Mouse (Mus musculus): Measurements from ENCODE around the gene Prkn. TPM values are rescaled to one million over a fixed set of nuclear protein-coding genes. Genes with fewer than 3 reads are reported as not detected.

Gene Prkn
- polyA plus RNA-seq, 1 experiment from 2014 or later: 5.7 TPM

DNA sequence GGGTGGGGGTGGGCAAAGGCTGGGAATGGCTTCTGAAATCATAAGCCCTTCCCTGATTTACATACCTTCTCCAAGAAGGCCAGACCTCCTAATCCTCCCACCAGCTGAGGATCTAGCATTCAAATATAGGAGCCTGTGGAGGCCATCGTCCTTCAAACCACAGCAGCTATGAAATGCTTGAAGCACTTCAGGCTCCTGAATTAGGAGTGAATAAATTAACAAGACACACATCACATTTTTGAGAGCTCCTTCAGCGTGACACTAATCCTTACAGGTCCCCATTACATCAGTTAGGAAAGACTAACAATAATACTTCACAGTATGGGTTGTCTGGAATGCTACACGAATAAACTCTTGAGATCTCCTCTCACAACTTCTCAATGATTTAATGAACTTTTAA lies 896.3 kb downstream of the Prkn start:
- no peak for ATAC-seq
- H3K27me3 ChIP-seq (replicated peaks; ENCODE audit: control insufficient read depth, insufficient read depth, low read length): no peaks in the 10 kb centered on the region
- 66% methylated on average over 3 of the region's 3 CpGs for WGBS
- H3K9ac ChIP-seq (ENCODE audit: low read depth, low read length): no peak overlapping the region
- no peak overlapping the region for H3K27ac ChIP-seq (ENCODE audit: low read depth, low read length)
- H3K4me2 ChIP-seq (ENCODE audit: low read length): no peak overlapping the region
- no peaks in the 10 kb centered on the region for H3K36me3 ChIP-seq (ENCODE audit: control insufficient read depth, insufficient read depth, low read length)
- no peaks in the 10 kb centered on the region for H3K4me1 ChIP-seq (ENCODE audit: control insufficient read depth, insufficient read depth, low read depth, low read length)
- H3K9me3 ChIP-seq (ENCODE audit: control insufficient read depth, low read length): no peaks in the 10 kb centered on the region
- no peak overlapping the region for H3K4me3 ChIP-seq (ENCODE audit: low read length)

GRCm38 (mm10) chr17:11737905-11738304 lies 897.7 kb downstream of the Prkn start:
- Histone ChIP-seq H3K36me3 (ENCODE audit: control insufficient read depth, insufficient read depth, low read length) (no peaks in the 10 kb centered on the region), H3K27me3 (replicated peaks; ENCODE audit: control insufficient read depth, insufficient read depth, low read length) (no peaks in the 10 kb centered on the region), H3K27ac (ENCODE audit: low read depth, low read length) (no peak overlapping the region), H3K9me3 (ENCODE audit: control insufficient read depth, low read length) (no peaks in the 10 kb centered on the region), H3K9ac (ENCODE audit: low read depth, low read length) (no peak overlapping the region), H3K4me1 (ENCODE audit: control insufficient read depth, insufficient read depth, low read depth, low read length) (no peaks in the 10 kb centered on the region), H3K4me2 (ENCODE audit: low read length) (no peak overlapping the region), H3K4me3 (ENCODE audit: low read length) (no peak overlapping the region)
- 94% methylated on average over 10 of the region's 10 CpGs for WGBS
- ATAC-seq: no peak

GRCm38 (mm10) chr17:11740716-11741115 lies 900.5 kb downstream of the Prkn start:
- no peaks in the 10 kb centered on the region for H3K27me3 ChIP-seq (replicated peaks; ENCODE audit: control insufficient read depth, insufficient read depth, low read length)
- H3K9me3 ChIP-seq (ENCODE audit: control insufficient read depth, low read length): no peaks in the 10 kb centered on the region
- H3K4me1 ChIP-seq (ENCODE audit: control insufficient read depth, insufficient read depth, low read depth, low read length): no peaks in the 10 kb centered on the region
- H3K9ac ChIP-seq (ENCODE audit: low read depth, low read length): no peak overlapping the region
- H3K4me3 ChIP-seq (ENCODE audit: low read length): no peak overlapping the region
- H3K4me2 ChIP-seq (ENCODE audit: low read length): no peak overlapping the region
- H3K36me3 ChIP-seq (ENCODE audit: control insufficient read depth, insufficient read depth, low read length): no peaks in the 10 kb centered on the region
- H3K27ac ChIP-seq (ENCODE audit: low read depth, low read length): no peak overlapping the region
- ATAC-seq: no peak

DNA sequence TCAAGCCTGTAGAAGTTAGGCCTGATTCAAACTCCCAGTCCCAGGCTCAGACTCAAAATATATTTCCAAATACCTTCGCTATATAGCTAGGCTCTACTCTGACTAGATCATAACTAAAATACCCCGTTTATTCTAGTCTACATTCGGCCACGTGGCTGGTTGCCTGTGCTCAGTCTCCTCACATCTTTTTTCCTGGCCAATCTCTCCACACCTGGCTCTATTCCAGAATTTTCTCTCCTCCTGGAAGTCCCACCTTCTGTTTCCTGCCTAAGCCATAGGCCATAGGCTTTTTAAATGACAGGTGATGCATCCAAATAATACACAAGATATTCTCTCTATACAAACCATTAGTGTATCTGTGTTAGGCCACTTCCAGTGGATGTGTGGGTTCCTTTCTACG lies 901.0 kb downstream of the Prkn start:
- H3K4me3 ChIP-seq (ENCODE audit: low read length): no peak overlapping the region
- no peaks in the 10 kb centered on the region for H3K36me3 ChIP-seq (ENCODE audit: control insufficient read depth, insufficient read depth, low read length)
- H3K9me3 ChIP-seq (ENCODE audit: control insufficient read depth, low read length): no peaks in the 10 kb centered on the region
- no peak overlapping the region for H3K27ac ChIP-seq (ENCODE audit: low read depth, low read length)
- H3K9ac ChIP-seq (ENCODE audit: low read depth, low read length): no peak overlapping the region
- H3K4me1 ChIP-seq (ENCODE audit: control insufficient read depth, insufficient read depth, low read depth, low read length): no peaks in the 10 kb centered on the region
- 93% methylated on average over 5 of the region's 5 CpGs for WGBS
- H3K27me3 ChIP-seq (replicated peaks; ENCODE audit: control insufficient read depth, insufficient read depth, low read length): no peaks in the 10 kb centered on the region
- no peak overlapping the region for H3K4me2 ChIP-seq (ENCODE audit: low read length)
- ATAC-seq: no peak

- Histone ChIP-seq H3K9me3 (ENCODE audit: control insufficient read depth, low read length) (no peaks in the 10 kb centered on the region), H3K27ac (ENCODE audit: low read depth, low read length) (no peak overlapping the region), H3K36me3 (ENCODE audit: control insufficient read depth, insufficient read depth, low read length) (no peaks in the 10 kb centered on the region), H3K27me3 (replicated peaks; ENCODE audit: control insufficient read depth, insufficient read depth, low read length) (no peaks in the 10 kb centered on the region), H3K9ac (ENCODE audit: low read depth, low read length) (no peak overlapping the region), H3K4me2 (ENCODE audit: low read length) (no peak overlapping the region), H3K4me3 (ENCODE audit: low read length) (no peak overlapping the region), H3K4me1 (ENCODE audit: control insufficient read depth, insufficient read depth, low read depth, low read length) (no peaks in the 10 kb centered on the region)
- no peak for ATAC-seq
- WGBS: 90% methylated on average over 2 of the region's 2 CpGs
Measured at GRCm38 (mm10) chr17:11751251-11751650, 911.1 kb downstream of the Prkn start.

DNA sequence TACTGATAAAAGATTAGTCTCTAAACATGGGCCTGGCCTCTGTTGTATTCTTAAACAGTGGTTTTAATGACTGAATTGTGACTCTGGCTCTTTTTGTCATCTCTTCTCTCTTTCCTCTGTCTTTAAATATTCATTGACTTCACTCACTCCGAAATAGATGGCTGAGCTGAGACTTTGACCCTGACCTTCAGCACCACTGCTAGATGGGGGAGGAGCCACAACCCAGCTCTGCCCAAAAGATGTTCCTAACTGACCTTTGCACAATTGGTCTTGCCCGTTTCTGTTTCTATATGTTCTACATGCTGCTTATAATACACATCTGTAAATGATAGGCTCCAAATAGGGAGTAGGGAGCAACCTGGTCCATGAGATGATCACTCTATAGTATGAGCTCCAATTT lies 912.5 kb downstream of the Prkn start:
- no peak overlapping the region for H3K4me3 ChIP-seq (ENCODE audit: low read length)
- no peak overlapping the region for H3K9ac ChIP-seq (ENCODE audit: low read depth, low read length)
- H3K4me2 ChIP-seq (ENCODE audit: low read length): no peak overlapping the region
- H3K27ac ChIP-seq (ENCODE audit: low read depth, low read length): no peak overlapping the region
- no peaks in the 10 kb centered on the region for H3K9me3 ChIP-seq (ENCODE audit: control insufficient read depth, low read length)
- no peaks in the 10 kb centered on the region for H3K4me1 ChIP-seq (ENCODE audit: control insufficient read depth, insufficient read depth, low read depth, low read length)
- no peaks in the 10 kb centered on the region for H3K36me3 ChIP-seq (ENCODE audit: control insufficient read depth, insufficient read depth, low read length)
- H3K27me3 ChIP-seq (replicated peaks; ENCODE audit: control insufficient read depth, insufficient read depth, low read length): no peaks in the 10 kb centered on the region
- ATAC-seq: no peak
- 54% methylated on average over 2 of the region's 2 CpGs for WGBS

GRCm38 (mm10) chr17:11765117-11765516 lies 924.9 kb downstream of the Prkn start:
- H3K4me2 ChIP-seq (ENCODE audit: low read length): no peak overlapping the region
- H3K4me3 ChIP-seq (ENCODE audit: low read length): no peak overlapping the region
- ATAC-seq: no peak
- no peaks in the 10 kb centered on the region for H3K27me3 ChIP-seq (replicated peaks; ENCODE audit: control insufficient read depth, insufficient read depth, low read length)
- WGBS: 56% methylated on average over 3 of the region's 3 CpGs
- H3K9ac ChIP-seq (ENCODE audit: low read depth, low read length): no peak overlapping the region
- H3K9me3 ChIP-seq (ENCODE audit: control insufficient read depth, low read length): no peaks in the 10 kb centered on the region
- H3K4me1 ChIP-seq (ENCODE audit: control insufficient read depth, insufficient read depth, low read depth, low read length): no peaks in the 10 kb centered on the region
- H3K36me3 ChIP-seq (ENCODE audit: control insufficient read depth, insufficient read depth, low read length): no peaks in the 10 kb centered on the region
- H3K27ac ChIP-seq (ENCODE audit: low read depth, low read length): no peak overlapping the region

- H3K4me3 ChIP-seq (ENCODE audit: low read length): no peak overlapping the region
- H3K9ac ChIP-seq (ENCODE audit: low read depth, low read length): no peak overlapping the region
- no peaks in the 10 kb centered on the region for H3K4me1 ChIP-seq (ENCODE audit: control insufficient read depth, insufficient read depth, low read depth, low read length)
- ATAC-seq: no peak
- H3K27ac ChIP-seq (ENCODE audit: low read depth, low read length): no peak overlapping the region
- no peaks in the 10 kb centered on the region for H3K9me3 ChIP-seq (ENCODE audit: control insufficient read depth, low read length)
- H3K36me3 ChIP-seq (ENCODE audit: control insufficient read depth, insufficient read depth, low read length): no peaks in the 10 kb centered on the region
- H3K4me2 ChIP-seq (ENCODE audit: low read length): no peak overlapping the region
- WGBS: 52% methylated on average over 2 of the region's 2 CpGs
- no peaks in the 10 kb centered on the region for H3K27me3 ChIP-seq (replicated peaks; ENCODE audit: control insufficient read depth, insufficient read depth, low read length)
Measured at GRCm38 (mm10) chr17:11765581-11765980, 925.4 kb downstream of the Prkn start.

DNA sequence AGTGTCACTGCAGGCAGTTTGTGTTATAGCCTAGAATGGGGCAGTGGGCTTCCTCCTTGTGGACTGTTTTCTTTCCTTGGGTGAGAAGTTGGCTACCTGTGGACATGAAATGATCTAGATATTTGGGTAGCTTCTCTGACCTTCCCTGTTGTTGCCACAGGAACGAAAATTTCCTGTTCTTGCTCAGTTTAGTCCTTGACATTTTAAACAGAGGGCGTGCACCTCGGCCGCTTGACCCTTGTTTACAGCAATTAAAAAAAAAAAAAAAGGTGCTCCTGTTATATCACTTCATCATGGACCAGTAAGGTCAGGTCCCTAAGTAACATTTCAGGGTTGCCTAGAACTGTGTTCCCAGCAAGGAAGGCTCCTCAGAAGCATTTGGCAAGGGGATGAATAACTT lies 927.1 kb downstream of the Prkn start:
- Histone ChIP-seq H3K4me2 (ENCODE audit: low read length) (no peak overlapping the region), H3K9me3 (ENCODE audit: control insufficient read depth, low read length) (no peaks in the 10 kb centered on the region), H3K27me3 (replicated peaks; ENCODE audit: control insufficient read depth, insufficient read depth, low read length) (no peaks in the 10 kb centered on the region), H3K9ac (ENCODE audit: low read depth, low read length) (no peak overlapping the region), H3K4me1 (ENCODE audit: control insufficient read depth, insufficient read depth, low read depth, low read length) (no peaks in the 10 kb centered on the region), H3K4me3 (ENCODE audit: low read length) (no peak overlapping the region), H3K27ac (ENCODE audit: low read depth, low read length) (no peak overlapping the region), H3K36me3 (ENCODE audit: control insufficient read depth, insufficient read depth, low read length) (no peaks in the 10 kb centered on the region)
- WGBS: 88% methylated on average over 4 of the region's 4 CpGs
- no peak for ATAC-seq

DNA sequence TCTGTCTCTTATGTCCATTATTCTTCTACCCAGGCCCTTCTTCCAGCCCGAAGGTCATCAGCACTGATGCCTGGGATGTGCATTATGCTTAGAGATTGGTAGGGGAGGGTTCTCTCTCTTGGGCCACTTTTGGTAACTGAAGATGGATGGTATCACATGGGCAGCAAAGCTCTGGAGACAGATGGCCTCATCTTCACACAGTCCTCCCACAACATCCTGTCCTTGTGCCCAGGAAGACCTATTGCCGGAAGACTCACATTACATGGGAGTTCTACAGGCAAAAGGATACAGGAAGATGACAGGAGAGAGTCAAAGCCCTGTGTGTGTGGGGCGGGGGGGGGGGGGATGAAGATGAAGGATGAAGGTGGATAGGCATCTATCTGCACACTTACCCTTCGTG lies 928.2 kb downstream of the Prkn start:
- Histone ChIP-seq H3K4me1 (ENCODE audit: control insufficient read depth, insufficient read depth, low read depth, low read length) (no peaks in the 10 kb centered on the region), H3K27me3 (replicated peaks; ENCODE audit: control insufficient read depth, insufficient read depth, low read length) (no peaks in the 10 kb centered on the region), H3K36me3 (ENCODE audit: control insufficient read depth, insufficient read depth, low read length) (no peaks in the 10 kb centered on the region), H3K4me3 (ENCODE audit: low read length) (no peak overlapping the region), H3K4me2 (ENCODE audit: low read length) (no peak overlapping the region), H3K9ac (ENCODE audit: low read depth, low read length) (no peak overlapping the region), H3K9me3 (ENCODE audit: control insufficient read depth, low read length) (no peaks in the 10 kb centered on the region), H3K27ac (ENCODE audit: low read depth, low read length) (no peak overlapping the region)
- 86% methylated on average over 4 of the region's 4 CpGs for WGBS
- no peak for ATAC-seq
